Mouse (Mus musculus): ENCODE data around the gene Ppp2r3a. TPM values are rescaled to one million over a fixed set of nuclear protein-coding genes. Genes with fewer than 3 reads are reported as not detected.

The Ppp2r3a gene
- polyA plus RNA-seq, 1 experiment from 2014 or later = 13.8 TPM

- no peak overlapping the region for H3K27ac ChIP-seq
- peaks cover 32% of the 10 kb centered on the region for H3K36me3 ChIP-seq
- H3K4me2 ChIP-seq = no peak overlapping the region
- no peak overlapping the region for H3K4me3 ChIP-seq (replicated peaks)
- H3K27me3 ChIP-seq = no peaks in the 10 kb centered on the region
- H3K4me1 ChIP-seq (replicated peaks) = peaks cover 7% of the 10 kb centered on the region
- WGBS = 86% methylated on average over 1 of the region's 1 CpGs
- ATAC-seq (ENCODE audit: insufficient number of reproducible peaks, insufficient read depth, low FRiP score, low TSS enrichment, low read depth) = no peak
- no peak overlapping the region for H3K9ac ChIP-seq (replicated peaks)
- peaks cover 5% of the 10 kb centered on the region for H3K9me3 ChIP-seq
Observed at GRCm38 (mm10) chr9:101097542-101097941, 154.1 kb downstream of the Ppp2r3a start.

GRCm38 (mm10) chr9:101096461-101096860 is 155.1 kb downstream of the Ppp2r3a start:
- Histone ChIP-seq H3K4me2 (no peak overlapping the region), H3K36me3 (peaks cover 24% of the 10 kb centered on the region), H3K4me3 (replicated peaks) (no peak overlapping the region), H3K27ac (no peak overlapping the region), H3K27me3 (no peaks in the 10 kb centered on the region), H3K4me1 (replicated peaks) (peaks cover 7% of the 10 kb centered on the region), H3K9ac (replicated peaks) (no peak overlapping the region), H3K9me3 (peaks cover 5% of the 10 kb centered on the region)
- 96% methylated on average over 3 of the region's 3 CpGs for WGBS
- ATAC-seq (ENCODE audit: insufficient number of reproducible peaks, insufficient read depth, low FRiP score, low TSS enrichment, low read depth) = no peak

- Histone ChIP-seq H3K4me3 (replicated peaks) (no peak overlapping the region), H3K36me3 (peaks cover 14% of the 10 kb centered on the region), H3K4me2 (no peak overlapping the region), H3K27ac (no peak overlapping the region), H3K9ac (replicated peaks) (no peak overlapping the region), H3K27me3 (no peaks in the 10 kb centered on the region), H3K9me3 (peaks cover 5% of the 10 kb centered on the region), H3K4me1 (replicated peaks) (peaks cover 7% of the 10 kb centered on the region)
- no peak for ATAC-seq (ENCODE audit: insufficient number of reproducible peaks, insufficient read depth, low FRiP score, low TSS enrichment, low read depth)
- WGBS = 97% methylated on average over 4 of the region's 4 CpGs
Observed at GRCm38 (mm10) chr9:101095425-101095824, 156.2 kb downstream of the Ppp2r3a start.

GRCm38 (mm10) chr9:101083728-101084127 is 167.9 kb downstream of the Ppp2r3a start:
- Histone ChIP-seq H3K4me3 (replicated peaks) (no peak overlapping the region), H3K9me3 (no peaks in the 10 kb centered on the region), H3K4me1 (replicated peaks) (peaks cover 17% of the 10 kb centered on the region), H3K4me2 (no peak overlapping the region), H3K27me3 (no peaks in the 10 kb centered on the region), H3K27ac (no peak overlapping the region), H3K9ac (replicated peaks) (no peak overlapping the region), H3K36me3 (peaks cover 7% of the 10 kb centered on the region; the same call in 1 of the 2 replicates)
- 96% methylated on average over 3 of the region's 3 CpGs for WGBS
- no peak for ATAC-seq (ENCODE audit: insufficient number of reproducible peaks, insufficient read depth, low FRiP score, low TSS enrichment, low read depth)

GRCm38 (mm10) chr9:101080046-101080685 is 171.4 kb downstream of the Ppp2r3a start:
- H3K4me2 ChIP-seq = 0 out of 2 replicates have a peak overlapping the region, but pooled peaks have one; percentile 7
- H3K27ac ChIP-seq = no peak overlapping the region
- WGBS = 65% methylated on average over 3 of the region's 3 CpGs
- no peak overlapping the region for H3K4me3 ChIP-seq (replicated peaks)
- peaks cover 7% of the 10 kb centered on the region; the same call in 1 of the 2 replicates for H3K36me3 ChIP-seq
- no peak for ATAC-seq (ENCODE audit: insufficient number of reproducible peaks, insufficient read depth, low FRiP score, low TSS enrichment, low read depth)
- no peaks in the 10 kb centered on the region for H3K9me3 ChIP-seq
- no peak overlapping the region for H3K9ac ChIP-seq (replicated peaks)
- peaks cover 32% of the 10 kb centered on the region for H3K4me1 ChIP-seq (replicated peaks)
- H3K27me3 ChIP-seq = no peaks in the 10 kb centered on the region

GRCm38 (mm10) chr9:101078579-101078978 is 173.0 kb downstream of the Ppp2r3a start:
- Histone ChIP-seq H3K4me3 (replicated peaks) (peak overlapping the region; percentile 22), H3K9me3 (no peaks in the 10 kb centered on the region), H3K9ac (replicated peaks) (peak overlapping the region; percentile 37; the same call in 1 of the 2 replicates), H3K4me2 (peak overlapping the region; percentile 51), H3K27ac (no peak overlapping the region), H3K4me1 (replicated peaks) (peaks cover 32% of the 10 kb centered on the region), H3K36me3 (peaks cover 2% of the 10 kb centered on the region; the same call in 1 of the 2 replicates), H3K27me3 (no peaks in the 10 kb centered on the region)
- WGBS = 76% methylated on average over 4 of the region's 4 CpGs
- ATAC-seq (ENCODE audit: insufficient number of reproducible peaks, insufficient read depth, low FRiP score, low TSS enrichment, low read depth) = no peak

- Histone ChIP-seq H3K4me1 (replicated peaks) (peaks cover 33% of the 10 kb centered on the region), H3K27ac (no peak overlapping the region), H3K4me2 (peak overlapping the region; percentile 78), H3K36me3 (no peaks in the 10 kb centered on the region; the same call in 1 of the 2 replicates), H3K9ac (replicated peaks) (peak overlapping the region; percentile 31; the same call in 1 of the 2 replicates), H3K4me3 (replicated peaks) (peak overlapping the region; percentile 96), H3K9me3 (no peaks in the 10 kb centered on the region), H3K27me3 (no peaks in the 10 kb centered on the region)
- ATAC-seq (ENCODE audit: insufficient number of reproducible peaks, insufficient read depth, low FRiP score, low TSS enrichment, low read depth) = no peak
Observed at GRCm38 (mm10) chr9:101077486-101077885, 174.1 kb downstream of the Ppp2r3a start.

GRCm38 (mm10) chr9:101076095-101076875 is 175.3 kb downstream of the Ppp2r3a start:
- Histone ChIP-seq H3K4me1 (replicated peaks) (peaks cover 35% of the 10 kb centered on the region), H3K27ac (no peak overlapping the region), H3K27me3 (no peaks in the 10 kb centered on the region), H3K4me2 (peak overlapping the region; percentile 78), H3K4me3 (replicated peaks) (peak overlapping the region; percentile 96), H3K36me3 (no peaks in the 10 kb centered on the region; the same call in 1 of the 2 replicates), H3K9me3 (no peaks in the 10 kb centered on the region), H3K9ac (replicated peaks) (peak overlapping the region; percentile 97)
- ATAC-seq (ENCODE audit: insufficient number of reproducible peaks, insufficient read depth, low FRiP score, low TSS enrichment, low read depth) = no peak
- WGBS = 2% methylated on average over 18 of the region's 18 CpGs

GRCm38 (mm10) chr9:101075694-101076093 is 175.9 kb downstream of the Ppp2r3a start:
- Histone ChIP-seq H3K27ac (no peak overlapping the region), H3K27me3 (no peaks in the 10 kb centered on the region), H3K9me3 (no peaks in the 10 kb centered on the region), H3K4me3 (replicated peaks) (peak overlapping the region; percentile 96), H3K36me3 (no peaks in the 10 kb centered on the region; the same call in 1 of the 2 replicates), H3K4me2 (peak overlapping the region; percentile 78), H3K9ac (replicated peaks) (peak overlapping the region; percentile 97), H3K4me1 (replicated peaks) (peaks cover 35% of the 10 kb centered on the region)
- WGBS = under 1% methylated on average over 8 of the region's 8 CpGs
- ATAC-seq (ENCODE audit: insufficient number of reproducible peaks, insufficient read depth, low FRiP score, low TSS enrichment, low read depth) = no peak

- under 1% methylated on average over 25 of the region's 25 CpGs for WGBS
- ATAC-seq (ENCODE audit: insufficient number of reproducible peaks, insufficient read depth, low FRiP score, low TSS enrichment, low read depth) = no peak
- H3K4me3 ChIP-seq (replicated peaks) = peak overlapping the region; percentile 96
- H3K9ac ChIP-seq (replicated peaks) = peak overlapping the region; percentile 97
- peak overlapping the region; percentile 99 for H3K27ac ChIP-seq
- H3K4me1 ChIP-seq (replicated peaks) = peaks cover 32% of the 10 kb centered on the region
- H3K27me3 ChIP-seq = no peaks in the 10 kb centered on the region
- peak overlapping the region; percentile 78 for H3K4me2 ChIP-seq
- H3K9me3 ChIP-seq = no peaks in the 10 kb centered on the region
- H3K36me3 ChIP-seq = no peaks in the 10 kb centered on the region; the same call in 1 of the 2 replicates
Observed at GRCm38 (mm10) chr9:101075091-101075581, 176.5 kb downstream of the Ppp2r3a start.

- peak overlapping the region; percentile 99 for H3K27ac ChIP-seq
- H3K4me2 ChIP-seq = peak overlapping the region; percentile 78
- H3K27me3 ChIP-seq = no peaks in the 10 kb centered on the region
- peak; percentile 70 for ATAC-seq (ENCODE audit: insufficient number of reproducible peaks, insufficient read depth, low FRiP score, low TSS enrichment, low read depth)
- H3K4me3 ChIP-seq (replicated peaks) = peak overlapping the region; percentile 96
- peak overlapping the region; percentile 97 for H3K9ac ChIP-seq (replicated peaks)
- peaks cover 26% of the 10 kb centered on the region for H3K4me1 ChIP-seq (replicated peaks)
- H3K9me3 ChIP-seq = no peaks in the 10 kb centered on the region
- H3K36me3 ChIP-seq = no peaks in the 10 kb centered on the region; the same call in 1 of the 2 replicates
- under 1% methylated on average over 96 of the region's 100 CpGs for WGBS
Observed at GRCm38 (mm10) chr9:101074332-101075021, 177.1 kb downstream of the Ppp2r3a start.
